Mouse (Mus musculus) gastrocnemius, adult 2 months (tissue): ENCODE results near the gene Setd1a. TPM values are rescaled to one million over a fixed set of nuclear protein-coding genes. Genes with fewer than 3 reads are reported as not detected.
"Not testable (repeated sequence)": the region's sequence is repeated elsewhere in the genome, so short reads cannot be mapped to it uniquely, and the experiment has no call there.

Experiments
- DNase-seq: peaks from one replicate; pipeline ENCODE4 v3.0.0; 2022
- H3K27ac ChIP-seq: fragments of 200-600 bp; 2 replicates; pipeline ENCODE4 v1.8.1; 2022; ENCODE audit warnings: mild to moderate bottlenecking
- H3K4me3 ChIP-seq: fragments of 200-600 bp; 2 replicates; pipeline ENCODE4 v1.8.1; 2022; ENCODE audit warnings: mild to moderate bottlenecking, moderate library complexity
- CTCF ChIP-seq: fragments of 200-600 bp; IDR thresholded peaks from 2 replicates; pipeline ENCODE4 v1.8.1; 2022; ENCODE audit warnings: antibody characterized with exemption, mild to moderate bottlenecking, moderate library complexity
- intact Hi-C: fragments of 180-260 bp; cut with DNase I; formaldehyde crosslinking; loops from one replicate; pipeline ENCODE4 v1.15.1; 2025
- long read RNA-seq, 2 experiments: library from polyadenylated mRNA; stranded (forward); transcript quantifications; one replicate each; pipeline ENCODE4 v2.0.0; 2021
- total RNA-seq, 2 experiments: library from RNA; stranded (reverse); gene quantifications; 2 replicates each; pipeline ENCODE4 v1.2.3; 2021

Gene Setd1a
- total RNA-seq: 10 to 100 TPM; 15.3 to 20.8 TPM
- long read RNA-seq, experiment 1, partial matches to known transcripts: 6 of 7 reads
- long read RNA-seq, experiment 1, other reads (novel, unspliced or antisense): 1 of 7 reads
- long read RNA-seq, experiment 2, full-length matches to known transcripts: 1 of 6 reads
- long read RNA-seq, experiment 2, partial matches to known transcripts: 5 of 6 reads
- long read RNA-seq, experiment 2, other reads (novel, unspliced or antisense): 0 of 6 reads

- peak; percentile 93 for DNase-seq
- no peak for TF ChIP-seq CTCF
- Histone ChIP-seq H3K27ac (peak within 1 kb of the TSS; percentile 100), H3K4me3 (peak within 1 kb of the TSS; percentile 83)
- intact Hi-C loops: loop anchor here (10.0 kb wide), 1 partner anchor 428 kb away; the partner anchor contains the start of gene Cox6a2
Observed at GRCm38 (mm10) chr7:127776426-127776825, at the start of gene Setd1a. Gene Setd1a (plus strand): TSS chr7:127776670.

GRCm38 (mm10) chr7:127727898-127728297, 48.6 kb upstream of the Setd1a start:
- no peak for DNase-seq
- intact Hi-C loops: no loop called here
- TF ChIP-seq CTCF: no peak; the same call in 1 of the 2 replicates

GRCm38 (mm10) chr7:127730170-127730569, 46.3 kb upstream of the Setd1a start:
- no peak for DNase-seq
- H3K27ac ChIP-seq: no peak overlapping the region
- no peak for TF ChIP-seq CTCF
- intact Hi-C loops: no loop called here
- H3K4me3 ChIP-seq: no peak overlapping the region

More at GRCm38 (mm10) chr7:127727898-127728297, 48.6 kb upstream of the Setd1a start:
- no peak overlapping the region for H3K4me3 ChIP-seq
- no peak overlapping the region for H3K27ac ChIP-seq

- H3K27ac ChIP-seq, H3K4me3 ChIP-seq, intact Hi-C loops, DNase-seq: not testable (repeated sequence)
Observed at GRCm38 (mm10) chr7:127732066-127732465, 44.4 kb upstream of the Setd1a start, which contains the start of gene Ctf2. Gene Ctf2 (minus strand): TSS chr7:127732166.

- TF ChIP-seq CTCF: peak; percentile 62
- H3K27ac ChIP-seq: peak within 1 kb of the TSS; percentile 89
- peak within 1 kb of the TSS; percentile 80 for H3K4me3 ChIP-seq
- DNase-seq: peak; percentile 76
- intact Hi-C loops: loop anchor here (1.0 kb wide), 2 partner anchors 31 to 69 kb away; no protein-coding TSS in a partner anchor
Observed at GRCm38 (mm10) chr7:127744366-127745045, 32.0 kb upstream of the Setd1a start, which contains the start of gene Fbxl19. Gene Fbxl19 (plus strand): TSS chr7:127744543.

- peak; percentile 93 for DNase-seq
- Histone ChIP-seq H3K4me3 (peak overlapping the region; percentile 80), H3K27ac (peak overlapping the region; percentile 89)
- TF ChIP-seq CTCF: no peak
- intact Hi-C loops: no loop called here
Observed at GRCm38 (mm10) chr7:127745251-127745651, 31.2 kb upstream of the Setd1a start.

GRCm38 (mm10) chr7:127745652-127746493, 30.6 kb upstream of the Setd1a start:
- peak; percentile 95 for DNase-seq
- TF ChIP-seq CTCF: no peak
- H3K4me3 ChIP-seq: peak overlapping the region; percentile 80
- intact Hi-C loops: no loop called here
- peak overlapping the region; percentile 89 for H3K27ac ChIP-seq

- no peak for TF ChIP-seq CTCF
- DNase-seq: peak; percentile 63
- Histone ChIP-seq H3K4me3 (peak overlapping the region; percentile 80), H3K27ac (peak overlapping the region; percentile 89)
- intact Hi-C loops: no loop called here
Observed at GRCm38 (mm10) chr7:127746494-127747491, 29.7 kb upstream of the Setd1a start.

- no peak for TF ChIP-seq CTCF
- H3K27ac ChIP-seq: no peak overlapping the region
- no peak for DNase-seq
- intact Hi-C loops: no loop called here
- H3K4me3 ChIP-seq: peak overlapping the region; percentile 80
Observed at GRCm38 (mm10) chr7:127747559-127748234, 28.8 kb upstream of the Setd1a start.

GRCm38 (mm10) chr7:127748235-127748560, 28.3 kb upstream of the Setd1a start:
- intact Hi-C loops: no loop called here
- Histone ChIP-seq H3K4me3 (no peak overlapping the region), H3K27ac (no peak overlapping the region)
- TF ChIP-seq CTCF: no peak
- no peak for DNase-seq
